Mouse (Mus musculus) heart, embryonic 14.5 days (tissue): Measurements from ENCODE around the gene Gm49396. TPM values are rescaled to one million over a fixed set of nuclear protein-coding genes. Genes with fewer than 3 reads are reported as not detected.
A peak's percentile ranks its signal among the peaks of the same experiment; 100 is the strongest.

Source experiments
- ATAC-seq: fragments of 200-750 bp; cut with Nextera tagmentation; 2 replicates; pipeline ENCODE4 v1.8.0; 2017; ENCODE audit warnings: low read depth, moderate TSS enrichment; ENCODE audit not compliant: insufficient number of reproducible peaks, insufficient read depth, low FRiP score
- H3K27ac ChIP-seq, 2 experiments: fragments of 200-500 bp in 1 of 2; fragments of 300-500 bp in 1 of 2; sonication (generic) in 1 of 2; replicated peaks in 1 of 2; 2 replicates each; pipeline ENCODE4 v1.5.1; 2012 to 2014; ENCODE audit warnings: low read depth in 2 of 2, low read length in 2 of 2, control low read depth in 1 of 2, mild to moderate bottlenecking in 1 of 2, mixed read lengths in 1 of 2; ENCODE audit not compliant: control insufficient read depth in 1 of 2, insufficient read depth in 1 of 2
- H3K27me3 ChIP-seq: fragments of 300-500 bp; sonication (generic); 2 replicates; pipeline ENCODE4 v1.6.1; 2014; ENCODE audit warnings: mild to moderate bottlenecking, low read length, control low read depth; ENCODE audit not compliant: control insufficient read depth, insufficient read depth
- H3K36me3 ChIP-seq: fragments of 300-500 bp; sonication (generic); 2 replicates; pipeline ENCODE4 v1.6.1; 2014; ENCODE audit warnings: mild to moderate bottlenecking, control low read depth, low read length, mixed read lengths; ENCODE audit not compliant: control insufficient read depth, insufficient read depth
- H3K4me1 ChIP-seq, 2 experiments: fragments of 200-500 bp in 1 of 2; fragments of 300-500 bp in 1 of 2; sonication (generic) in 1 of 2; 2 replicates each; pipeline ENCODE4 v1.6.1; 2012 to 2014; ENCODE audit warnings: low read length in 2 of 2, control low read depth in 1 of 2, mixed read lengths in 1 of 2; ENCODE audit not compliant: control insufficient read depth in 2 of 2, insufficient read depth in 2 of 2
- H3K4me2 ChIP-seq: fragments of 300-500 bp; sonication (generic); 2 replicates; pipeline ENCODE4 v1.6.1; 2014; ENCODE audit warnings: mild to moderate bottlenecking, low read length
- H3K4me3 ChIP-seq, 2 experiments: fragments of 200-500 bp in 1 of 2; fragments of 300-500 bp in 1 of 2; sonication (generic) in 1 of 2; 2 replicates each; pipeline ENCODE4 v1.5.1; 2012 to 2014; ENCODE audit warnings: low read length in 2 of 2, mild to moderate bottlenecking in 2 of 2, control low read depth in 1 of 2, low read depth in 1 of 2, moderate library complexity in 1 of 2; ENCODE audit not compliant: control insufficient read depth in 1 of 2, insufficient read depth in 1 of 2
- H3K9ac ChIP-seq: fragments of 300-500 bp; sonication (generic); 2 replicates; pipeline ENCODE4 v1.6.1; 2014; ENCODE audit warnings: mild to moderate bottlenecking, low read length
- H3K9me3 ChIP-seq: fragments of 300-500 bp; sonication (generic); 2 replicates; pipeline ENCODE4 v1.6.1; 2016; ENCODE audit warnings: low read length, control low read depth; ENCODE audit not compliant: control insufficient read depth
- WGBS: fragments of 180-500 bp; shearing (Covaris S2); extraction: QIAGEN DNeasy Blood & Tissue Kit; methylation state at CpG from one replicate; pipeline ENCODE4 v1.1.7; 2014; 5-methylcytosine and 5-hydroxymethylcytosine counted together
- polyA plus RNA-seq: library from polyadenylated mRNA; unstranded; fragments of >200 nt; fragmentation: Nextera tagmentation; extraction: Ambion mirVana; gene quantifications from 2 replicates; pipeline ENCODE4 v1.2.1, GENCODE M21; 2014

Gm49396 gene
- polyA plus RNA-seq, 1 experiment from 2014 or later = 5.3 TPM

GRCm38 (mm10) chr7:30525954-30526353 is 37.2 kb upstream of the Gm49396 start:
- no peak for ATAC-seq
- 47% methylated on average over 10 of the region's 10 CpGs for WGBS
- Histone ChIP-seq H3K4me2 (no peak overlapping the region), H3K9me3 (no peaks in the 10 kb centered on the region), H3K9ac (no peak overlapping the region), H3K27ac (no peak overlapping the region), H3K4me1 (no peaks in the 10 kb centered on the region), H3K4me3 (no peak overlapping the region), H3K36me3 (peaks cover 74% of the 10 kb centered on the region), H3K27me3 (0 out of 2 replicates have a peak, but pooled peaks cover 3% of the 10 kb centered on the region)

- H3K27ac ChIP-seq = no peak overlapping the region
- 29% methylated on average over 17 of the region's 17 CpGs for WGBS
- H3K36me3 ChIP-seq = peaks cover 78% of the 10 kb centered on the region
- H3K4me1 ChIP-seq = no peaks in the 10 kb centered on the region
- no peaks in the 10 kb centered on the region for H3K9me3 ChIP-seq
- H3K27me3 ChIP-seq = 0 out of 2 replicates have a peak, but pooled peaks cover 3% of the 10 kb centered on the region
- ATAC-seq = no peak
- no peak overlapping the region for H3K4me3 ChIP-seq
- H3K9ac ChIP-seq = no peak overlapping the region
- H3K4me2 ChIP-seq = no peak overlapping the region
Observed at GRCm38 (mm10) chr7:30526399-30526798, 36.7 kb upstream of the Gm49396 start.

GRCm38 (mm10) chr7:30526981-30527380 is 36.2 kb upstream of the Gm49396 start:
- Histone ChIP-seq H3K36me3 (peaks cover 84% of the 10 kb centered on the region), H3K4me2 (no peak overlapping the region), H3K9me3 (no peaks in the 10 kb centered on the region), H3K9ac (no peak overlapping the region), H3K4me1 (0 out of 4 replicates have a peak, but pooled peaks cover 0 to 4% of the 10 kb centered on the region in 2 experiments), H3K27me3 (0 out of 2 replicates have a peak, but pooled peaks cover 3% of the 10 kb centered on the region), H3K4me3 (no peak overlapping the region), H3K27ac (no peak overlapping the region)
- 81% methylated on average over 14 of the region's 14 CpGs for WGBS
- ATAC-seq = no peak

- Histone ChIP-seq H3K36me3 (peaks cover 60% of the 10 kb centered on the region), H3K4me3 (no peak overlapping the region), H3K4me1 (peaks cover 17 to 30% of the 10 kb centered on the region in 2 experiments), H3K9me3 (no peaks in the 10 kb centered on the region), H3K27me3 (0 out of 2 replicates have a peak, but pooled peaks cover 3% of the 10 kb centered on the region), H3K4me2 (no peak overlapping the region), H3K9ac (0 out of 2 replicates have a peak overlapping the region, but pooled peaks have one; percentile 8), H3K27ac (no peak overlapping the region)
- WGBS = 77% methylated on average over 9 of the region's 9 CpGs
- no peak for ATAC-seq
Observed at GRCm38 (mm10) chr7:30531291-30531815, 31.8 kb upstream of the Gm49396 start.

GRCm38 (mm10) chr7:30532931-30533330 is 30.2 kb upstream of the Gm49396 start:
- H3K4me3 ChIP-seq = no peak overlapping the region
- H3K4me1 ChIP-seq = peaks cover 17 to 30% of the 10 kb centered on the region in 2 experiments

GRCm38 (mm10) chr7:30533941-30534632 is 29.1 kb upstream of the Gm49396 start:
- H3K9me3 ChIP-seq = no peaks in the 10 kb centered on the region
- no peak for ATAC-seq
- WGBS = 11% methylated on average over 25 of the region's 26 CpGs
- no peaks in the 10 kb centered on the region for H3K27me3 ChIP-seq
- peaks cover 17 to 30% of the 10 kb centered on the region in 2 experiments for H3K4me1 ChIP-seq
- H3K27ac ChIP-seq = no peak overlapping the region
- H3K4me2 ChIP-seq = peak overlapping the region; percentile 97
- peaks cover 38% of the 10 kb centered on the region for H3K36me3 ChIP-seq
- peak overlapping the region; percentile 81 for H3K9ac ChIP-seq
- peak overlapping the region; percentile 74 to 75 for H3K4me3 ChIP-seq

More at GRCm38 (mm10) chr7:30532931-30533330, 30.2 kb upstream of the Gm49396 start:
- Histone ChIP-seq H3K4me2 (0 out of 2 replicates have a peak overlapping the region, but pooled peaks have one; percentile 8), H3K27me3 (0 out of 2 replicates have a peak, but pooled peaks cover 2% of the 10 kb centered on the region), H3K9ac (peak overlapping the region; percentile 16; the same call in 1 of the 2 replicates), H3K36me3 (peaks cover 45% of the 10 kb centered on the region), H3K9me3 (no peaks in the 10 kb centered on the region), H3K27ac (no peak overlapping the region)
- no peak for ATAC-seq
- WGBS = 23% methylated on average over 8 of the region's 8 CpGs

- H3K36me3 ChIP-seq = peaks cover 38% of the 10 kb centered on the region
- peak within 1 kb of the TSS; percentile 81 for H3K9ac ChIP-seq
- ATAC-seq = peak; percentile 96
- H3K27me3 ChIP-seq = no peaks in the 10 kb centered on the region
- peak within 1 kb of the TSS; percentile 97 for H3K4me2 ChIP-seq
- H3K27ac ChIP-seq = 0 out of 4 replicates have a peak within 1 kb of the TSS, but pooled peaks of 1 of the 2 experiments have one; percentile 47
- no peaks in the 10 kb centered on the region for H3K9me3 ChIP-seq
- peak within 1 kb of the TSS; percentile 74 to 76 for H3K4me3 ChIP-seq
- H3K4me1 ChIP-seq = peaks cover 17 to 30% of the 10 kb centered on the region in 2 experiments
- WGBS = under 1% methylated on average over 60 of the region's 84 CpGs
Observed at GRCm38 (mm10) chr7:30534633-30535577, 28.2 kb upstream of the Gm49396 start, which contains the start of gene Arhgap33. Gene Arhgap33, minus strand, starts transcription at chr7:30535060.
